Mouse (Mus musculus): Measurements from ENCODE around the gene Plcb2.

DNA sequence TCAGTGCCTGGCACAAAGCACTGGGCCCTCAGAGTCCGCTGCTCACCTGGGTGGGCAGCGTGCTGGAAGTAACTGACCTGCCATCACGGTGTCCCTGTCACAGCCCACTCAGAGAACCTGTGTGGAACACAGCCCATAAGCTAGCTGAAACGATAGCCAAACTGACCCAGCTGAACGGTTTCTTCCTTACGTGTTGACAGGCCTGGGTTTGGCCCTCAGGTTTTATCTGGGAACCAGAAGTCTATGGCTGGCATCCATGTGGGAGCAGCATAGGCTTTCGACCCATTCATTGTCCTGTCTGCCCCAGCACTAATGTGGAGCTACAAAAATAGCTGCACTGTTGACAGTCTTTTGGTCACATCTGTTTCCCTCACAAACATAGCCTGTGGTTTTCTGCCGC is 22.2 kb upstream of the Plcb2 start:
- no peak for TF ChIP-seq EP300 (optimal IDR thresholded peaks at IDR 0.05)
- no peak for TF ChIP-seq CTCF (IDR thresholded peaks at IDR 0.05; ENCODE audit: low read depth)

Data from stomach, postnatal 0 days (tissue).